In the genomic region with DNA sequence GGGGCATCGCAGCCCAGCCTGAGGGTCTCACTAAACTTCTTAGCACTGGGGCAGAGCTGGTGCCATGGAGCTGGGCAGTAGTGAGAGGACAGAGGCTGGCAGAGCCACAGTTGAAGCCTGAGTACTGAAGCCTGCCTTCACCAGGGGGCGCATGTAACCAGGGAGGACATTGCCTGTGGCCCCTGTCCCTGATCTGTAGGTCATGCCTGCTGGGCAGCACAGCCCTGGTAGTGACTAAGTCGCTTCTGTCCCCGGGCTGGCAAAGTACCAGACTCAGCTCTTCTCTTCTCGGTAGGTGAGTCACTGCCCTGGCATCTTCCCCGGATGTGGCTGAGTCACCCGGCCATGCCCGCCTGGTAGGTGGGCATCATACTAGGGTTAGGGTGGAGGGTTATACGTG, we compare ENCODE assay signal across 8 mouse cellular contexts. TPM values are rescaled to one million over a fixed set of nuclear protein-coding genes. Genes with fewer than 3 reads are reported as not detected.
DNase-seq lines count a peak whose midpoint lies in the region; ATAC-seq lines count a peak whose summit lies in the region.

No protein-coding gene starts in this region.

- H3K4me3 ChIP-seq in embryonic facial prominence, embryonic 11.5 days (ENCODE audit: low read depth, low read length): no peak overlapping the region
- peak overlapping the region; percentile 17 for H3K4me3 ChIP-seq in limb, embryonic 13.5 days
- no peak overlapping the region for H3K4me3 ChIP-seq in neural tube, embryonic 11.5 days (ENCODE audit: low read depth, low read length)

- no peaks in the 10 kb centered on the region for H3K36me3 ChIP-seq in embryonic facial prominence, embryonic 11.5 days (replicated peaks; ENCODE audit: control insufficient read depth, insufficient read depth, low read depth, low read length)
- peaks cover 9% of the 10 kb centered on the region for H3K36me3 ChIP-seq in limb, embryonic 13.5 days
- H3K36me3 ChIP-seq in neural tube, embryonic 11.5 days (ENCODE audit: control insufficient read depth, insufficient read depth, low read length): no peaks in the 10 kb centered on the region

- DNase-seq in left cerebral cortex, adult 18-20 months (ENCODE audit: low spot score in 2 of 2): peak; percentile 78 to 84
- DNase-seq in left cerebral cortex, postnatal 14 days (ENCODE audit: low spot score in 2 of 2): no peak
- DNase-seq in T-cell, adult 2 months (ENCODE audit: low spot score): peak; percentile 59
- DNase-seq in embryonic facial prominence, embryonic 11.5 days (ENCODE audit: low spot score): no peak
- DNase-seq in heart, postnatal 36 days: peak; percentile 73 to 77
- DNase-seq in neural tube, embryonic 11.5 days (ENCODE audit: low spot score): no peak
- peak; percentile 92 for DNase-seq in urinary bladder, postnatal 14 days (ENCODE audit: low spot score)

- H3K27me3 ChIP-seq in embryonic facial prominence, embryonic 11.5 days (ENCODE audit: control insufficient read depth, insufficient read depth, low read length): no peaks in the 10 kb centered on the region
- no peaks in the 10 kb centered on the region for H3K27me3 ChIP-seq in limb, embryonic 13.5 days
- no peaks in the 10 kb centered on the region for H3K27me3 ChIP-seq in neural tube, embryonic 11.5 days (ENCODE audit: control insufficient read depth, insufficient read depth, low read length)

- ATAC-seq in embryonic facial prominence, embryonic 11.5 days (replicated peaks; ENCODE audit: insufficient number of reproducible peaks, low FRiP score, low TSS enrichment, low read depth): no peak
- ATAC-seq in limb, embryonic 13.5 days (ENCODE audit: low FRiP score, low read depth): no peak
- no peak for ATAC-seq in neural tube, embryonic 11.5 days (ENCODE audit: insufficient read depth, low FRiP score, low TSS enrichment)

- peak overlapping the region; percentile 41 for H3K9ac ChIP-seq in embryonic facial prominence, embryonic 11.5 days (replicated peaks; ENCODE audit: low read length)
- peak overlapping the region; percentile 55 for H3K9ac ChIP-seq in limb, embryonic 13.5 days
- H3K9ac ChIP-seq in neural tube, embryonic 11.5 days (ENCODE audit: low read length): no peak overlapping the region

- WGBS in embryonic facial prominence, embryonic 11.5 days: 47% methylated on average over 9 of the region's 9 CpGs
- 43% methylated on average over 9 of the region's 9 CpGs for WGBS in limb, embryonic 13.5 days
- 40% methylated on average over 9 of the region's 9 CpGs for WGBS in neural tube, embryonic 11.5 days

- H3K9me3 ChIP-seq in embryonic facial prominence, embryonic 11.5 days (replicated peaks; ENCODE audit: control insufficient read depth, low read length): no peaks in the 10 kb centered on the region
- H3K9me3 ChIP-seq in limb, embryonic 13.5 days: no peaks in the 10 kb centered on the region
- no peaks in the 10 kb centered on the region for H3K9me3 ChIP-seq in neural tube, embryonic 11.5 days (ENCODE audit: control insufficient read depth, low read length)

- peak overlapping the region; percentile 41; the same call in 1 of the 2 replicates for H3K27ac ChIP-seq in embryonic facial prominence, embryonic 11.5 days (replicated peaks; ENCODE audit: low read depth, low read length)
- peak overlapping the region; percentile 91 for H3K27ac ChIP-seq in limb, embryonic 13.5 days
- H3K27ac ChIP-seq in neural tube, embryonic 11.5 days (ENCODE audit: low read depth, low read length): peak overlapping the region; percentile 44; the same call in 1 of the 2 replicates

- peak overlapping the region; percentile 23 for H3K4me2 ChIP-seq in embryonic facial prominence, embryonic 11.5 days (ENCODE audit: low read depth, low read length)
- peak overlapping the region; percentile 94 for H3K4me2 ChIP-seq in limb, embryonic 13.5 days (replicated peaks)
- H3K4me2 ChIP-seq in neural tube, embryonic 11.5 days (ENCODE audit: low read depth): peak overlapping the region; percentile 31

- H3K4me1 ChIP-seq in embryonic facial prominence, embryonic 11.5 days (ENCODE audit: control insufficient read depth, insufficient read depth, low read length): peaks cover 48% of the 10 kb centered on the region
- peaks cover 89% of the 10 kb centered on the region for H3K4me1 ChIP-seq in limb, embryonic 13.5 days
- peaks cover 65% of the 10 kb centered on the region for H3K4me1 ChIP-seq in neural tube, embryonic 11.5 days (ENCODE audit: control insufficient read depth, insufficient read depth, low read length)

- intact Hi-C loops in left cerebral cortex, postnatal 14 days (cut with DNase I): loop anchor here (2.0 kb wide), 1 partner anchor 38 kb away; no protein-coding TSS in a partner anchor
- intact Hi-C loops in heart, postnatal 36 days (cut with DNase I): loop anchor here (1.0 to 5.0 kb wide), 2 partner anchors 39 to 109 kb away; a partner anchor contains a TSS

RNA-seq across cellular contexts. Expression of a gene that starts 5.5 kb away (rescaled TPM):
- 10 to 100 TPM; 14.4 to 14.9 TPM for total RNA-seq in left cerebral cortex, adult 18-20 months (2021)
- 10 to 100 TPM; 14.6 to 15.1 TPM for total RNA-seq in left cerebral cortex, postnatal 14 days (2021)
- polyA plus RNA-seq in embryonic facial prominence, embryonic 11.5 days (2014; fragmentation: Nextera tagmentation; extraction: Ambion mirVana): 32.7 and 40.2 TPM in 2 replicates
- 10 to 100 TPM; 10.5 to 13.6 TPM for total RNA-seq in heart, postnatal 36 days (2021)
- 46.5 and 49.8 TPM in 2 replicates for polyA plus RNA-seq in limb, embryonic 13.5 days (2015; fragmentation: Nextera tagmentation; extraction: Ambion mirVana)
- 73.2 and 75.1 TPM in 2 replicates for polyA plus RNA-seq in neural tube, embryonic 11.5 days (2014; fragmentation: Nextera tagmentation; extraction: Ambion mirVana)

RNA-seq across cellular contexts. Expression of a gene that starts 25.6 kb away (rescaled TPM):
- under 1 TPM; 0.33 to 0.45 TPM for total RNA-seq in left cerebral cortex, adult 18-20 months (2021)
- total RNA-seq in left cerebral cortex, postnatal 14 days (2021): under 1 TPM; 0.47 to 0.57 TPM
- 55.4 and 57.1 TPM in 2 replicates for polyA plus RNA-seq in embryonic facial prominence, embryonic 11.5 days (2014; fragmentation: Nextera tagmentation; extraction: Ambion mirVana)
- under 1 TPM; 0.14 to 0.49 TPM for total RNA-seq in heart, postnatal 36 days (2021)
- polyA plus RNA-seq in limb, embryonic 13.5 days (2015; fragmentation: Nextera tagmentation; extraction: Ambion mirVana): 31.4 and 32.3 TPM in 2 replicates
- polyA plus RNA-seq in neural tube, embryonic 11.5 days (2014; fragmentation: Nextera tagmentation; extraction: Ambion mirVana): 41.6 and 44.4 TPM in 2 replicates

RNA-seq across cellular contexts. Expression of a gene that starts 49.7 kb away (rescaled TPM):
- total RNA-seq in left cerebral cortex, adult 18-20 months (2021): 1 to 10 TPM; 1.8 to 2.0 TPM
- total RNA-seq in left cerebral cortex, postnatal 14 days (2021): 1 to 10 TPM; 2.8 to 3.1 TPM
- 0.25 and 0.43 TPM in 2 replicates for polyA plus RNA-seq in embryonic facial prominence, embryonic 11.5 days (2014; fragmentation: Nextera tagmentation; extraction: Ambion mirVana)
- total RNA-seq in heart, postnatal 36 days (2021): under 1 TPM; 0.33 to 0.36 TPM
- polyA plus RNA-seq in limb, embryonic 13.5 days (2015; fragmentation: Nextera tagmentation; extraction: Ambion mirVana): 0.41 and 0.78 TPM in 2 replicates
- polyA plus RNA-seq in neural tube, embryonic 11.5 days (2014; fragmentation: Nextera tagmentation; extraction: Ambion mirVana): 0.57 TPM in 1 of 2 replicates, not detected in the other

Comparison
In these comparisons a context has a peak if more than half of its experiments do, and no peak if none do; other contexts are left out.
1. DNase-seq: peak in left cerebral cortex, adult 18-20 months (2 of 2), T-cell, adult 2 months (single experiment), heart, postnatal 36 days (2 of 2) and urinary bladder, postnatal 14 days (single experiment); none in left cerebral cortex, postnatal 14 days (0 of 2), embryonic facial prominence, embryonic 11.5 days (single experiment) and neural tube, embryonic 11.5 days (single experiment).
2. H3K27ac ChIP-seq: peak in every context shown above with its lines; median percentile 91 in limb, embryonic 13.5 days; 44 in neural tube, embryonic 11.5 days; 41 in embryonic facial prominence, embryonic 11.5 days.
3. H3K4me2 ChIP-seq: peak in every context shown above with its lines; median percentile 94 in limb, embryonic 13.5 days; 31 in neural tube, embryonic 11.5 days; 23 in embryonic facial prominence, embryonic 11.5 days.